Mouse (Mus musculus): ENCODE measurements around the gene Aspscr1.
"Not testable (repeated sequence)": the region's sequence is repeated elsewhere in the genome, so short reads cannot be mapped to it uniquely, and the experiment has no call there.

Gene Aspscr1

GRCm38 (mm10) chr11:120641869-120642268, 30.9 kb upstream of the Aspscr1 start:
- no peak for DNase-seq (ENCODE audit: low read depth)

- no peak for DNase-seq (ENCODE audit: low read depth)
These were observed 29.7 kb upstream of the Aspscr1 start for GRCm38 (mm10) chr11:120642939-120643600.

- peak; percentile 94 for DNase-seq (ENCODE audit: low read depth)
These were observed 29.2 kb upstream of the Aspscr1 start, which contains the start of gene Pycr1 for GRCm38 (mm10) chr11:120643601-120643987. Gene Pycr1, minus strand, starts transcription at chr11:120643769.

GRCm38 (mm10) chr11:120647047-120647830, 25.5 kb upstream of the Aspscr1 start:
- no peak for DNase-seq (ENCODE audit: low read depth)

- DNase-seq (ENCODE audit: low read depth): no peak
These were observed 24.7 kb upstream of the Aspscr1 start, which contains the start of gene Myadml2 for GRCm38 (mm10) chr11:120648001-120648476. Gene Myadml2, minus strand, starts transcription at chr11:120648158.

GRCm38 (mm10) chr11:120651872-120652271, 20.9 kb upstream of the Aspscr1 start:
- DNase-seq (ENCODE audit: low read depth): no peak

GRCm38 (mm10) chr11:120654741-120655140, 18.0 kb upstream of the Aspscr1 start:
- no peak for DNase-seq (ENCODE audit: low read depth)

- no peak for DNase-seq (ENCODE audit: low read depth)
These were observed 15.5 kb upstream of the Aspscr1 start for GRCm38 (mm10) chr11:120657301-120657700.

GRCm38 (mm10) chr11:120658876-120659410, 13.8 kb upstream of the Aspscr1 start:
- DNase-seq (ENCODE audit: low read depth): peak; percentile 83

- DNase-seq (ENCODE audit: low read depth): peak; percentile 31
These were observed 13.1 kb upstream of the Aspscr1 start for GRCm38 (mm10) chr11:120659509-120660300.

GRCm38 (mm10) chr11:120660301-120661075, 12.3 kb upstream of the Aspscr1 start:
- DNase-seq (ENCODE audit: low read depth): peak; percentile 42

- no peak for DNase-seq (ENCODE audit: low read depth)
These were observed 11.7 kb upstream of the Aspscr1 start, which contains the start of gene Notum for GRCm38 (mm10) chr11:120661076-120661460. Gene Notum, minus strand, starts transcription at chr11:120661175.

GRCm38 (mm10) chr11:120662759-120663158, 10.0 kb upstream of the Aspscr1 start:
- no peak for DNase-seq (ENCODE audit: low read depth)

GRCm38 (mm10) chr11:120663714-120664113, 9.1 kb upstream of the Aspscr1 start:
- no peak for DNase-seq (ENCODE audit: low read depth)

GRCm38 (mm10) chr11:120665406-120665805, 7.4 kb upstream of the Aspscr1 start:
- no peak for DNase-seq (ENCODE audit: low read depth)

- DNase-seq (ENCODE audit: low read depth): no peak
These were observed 6.2 kb upstream of the Aspscr1 start for GRCm38 (mm10) chr11:120666617-120667016.

GRCm38 (mm10) chr11:120673594-120674122, 885 bp downstream of the Aspscr1 start:
- peak; percentile 22 for DNase-seq (ENCODE audit: low read depth)

GRCm38 (mm10) chr11:120675875-120676274, 3.1 kb downstream of the Aspscr1 start:
- not testable (repeated sequence) for DNase-seq (ENCODE audit: low read depth)

- no peak for DNase-seq (ENCODE audit: low read depth)
These were observed 4.2 kb downstream of the Aspscr1 start for GRCm38 (mm10) chr11:120676951-120677350.

GRCm38 (mm10) chr11:120679909-120680308, 7.1 kb downstream of the Aspscr1 start:
- DNase-seq (ENCODE audit: low read depth): peak; percentile 37

- no peak for DNase-seq (ENCODE audit: low read depth)
These were observed 9.9 kb downstream of the Aspscr1 start for GRCm38 (mm10) chr11:120682683-120683082.

All from naive thymus-derived CD4-positive, alpha-beta T cell, adult 2 months (primary cell).